Mouse (Mus musculus): ENCODE measurements around the gene Mymx.

DNA sequence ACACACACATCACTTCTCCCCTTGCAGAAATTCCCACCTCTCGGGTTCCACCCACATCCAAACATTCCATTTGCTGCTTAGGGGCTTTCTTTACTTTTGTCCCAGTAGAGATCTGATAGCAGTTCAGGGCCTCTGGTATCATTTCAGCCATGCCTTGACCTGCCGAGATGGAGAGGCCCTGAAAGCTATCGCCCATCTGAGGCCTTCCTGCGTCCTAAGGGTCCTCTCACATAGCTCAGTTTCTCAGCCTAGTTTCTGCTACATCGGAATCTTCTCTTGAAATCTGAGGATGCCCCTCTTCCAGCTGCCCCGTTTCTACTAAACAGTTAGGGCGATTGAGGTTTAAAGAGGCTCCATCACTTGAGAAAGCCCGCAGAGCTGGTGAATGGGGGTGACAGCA, 7.7 kb downstream of the Mymx start:
- TF ChIP-seq CTCF (IDR thresholded peaks at IDR 0.05) (no peak), EP300 (IDR thresholded peaks at IDR 0.05; ENCODE audit: insufficient read depth, low read depth, low read length) (no peak), POLR2A (IDR thresholded peaks at IDR 0.05; ENCODE audit: insufficient read depth, low read depth, low read length) (no peak)
